Mouse (Mus musculus): ENCODE measurements at regions not wholly inside any gene's neighbourhood (a gene's known extent, or its start where the extent isn't known, plus 50 kb on each side); places are given as distances from the start of the nearest gene placed in this dataset.

DNA sequence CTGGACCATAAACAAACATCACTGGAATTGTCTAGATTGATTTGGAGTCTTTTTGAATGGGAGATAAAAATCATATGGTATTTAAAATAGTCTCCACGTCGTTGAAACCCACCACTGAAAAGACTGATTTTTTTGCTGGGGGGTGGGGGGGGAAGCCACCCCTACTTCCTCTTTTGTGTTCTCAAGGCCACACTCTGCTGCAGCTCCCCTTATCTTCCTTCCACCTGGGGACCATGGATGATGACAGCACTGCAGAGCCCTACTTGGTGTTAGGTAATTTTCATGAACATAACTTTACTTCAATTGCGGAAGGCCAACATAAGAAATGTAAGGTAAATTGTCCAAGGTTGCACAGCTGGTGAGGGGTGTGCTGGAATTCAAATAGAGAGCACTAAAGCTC is 232.4 kb upstream of the Vrk2 start:
- no peaks in the 10 kb centered on the region for H3K36me3 ChIP-seq (ENCODE audit: control insufficient read depth, insufficient read depth)
- no peak overlapping the region for H3K9ac ChIP-seq (replicated peaks; ENCODE audit: low read depth, low read length)
- 0 out of 2 replicates have a peak, but pooled peaks cover 2% of the 10 kb centered on the region for H3K9me3 ChIP-seq (ENCODE audit: control insufficient read depth, low read length)
- no peak overlapping the region for H3K4me3 ChIP-seq (replicated peaks; ENCODE audit: low read length)
- H3K27ac ChIP-seq (ENCODE audit: low read length) = no peak overlapping the region
- no peak overlapping the region for H3K4me2 ChIP-seq (ENCODE audit: low read length)
- 90% methylated on average over 3 of the region's 3 CpGs for WGBS
- H3K27me3 ChIP-seq (replicated peaks; ENCODE audit: control insufficient read depth, insufficient read depth, low read length) = no peaks in the 10 kb centered on the region
- ATAC-seq = no peak
- H3K4me1 ChIP-seq (replicated peaks; ENCODE audit: control insufficient read depth, insufficient read depth, low read length) = peaks cover 6% of the 10 kb centered on the region

GRCm38 (mm10) chr11:26824080-26824727 is 230.4 kb upstream of the Vrk2 start:
- WGBS = 53% methylated on average over 8 of the region's 8 CpGs
- no peak overlapping the region for H3K4me2 ChIP-seq (ENCODE audit: low read length)
- peaks cover 6% of the 10 kb centered on the region for H3K4me1 ChIP-seq (replicated peaks; ENCODE audit: control insufficient read depth, insufficient read depth, low read length)
- 0 out of 2 replicates have a peak, but pooled peaks cover 2% of the 10 kb centered on the region for H3K9me3 ChIP-seq (ENCODE audit: control insufficient read depth, low read length)
- H3K27ac ChIP-seq (ENCODE audit: low read length) = no peak overlapping the region
- H3K4me3 ChIP-seq (replicated peaks; ENCODE audit: low read length) = no peak overlapping the region
- no peaks in the 10 kb centered on the region for H3K27me3 ChIP-seq (replicated peaks; ENCODE audit: control insufficient read depth, insufficient read depth, low read length)
- no peaks in the 10 kb centered on the region for H3K36me3 ChIP-seq (ENCODE audit: control insufficient read depth, insufficient read depth)
- H3K9ac ChIP-seq (replicated peaks; ENCODE audit: low read depth, low read length) = no peak overlapping the region
- peak; percentile 36; the same call in 1 of the 2 replicates for ATAC-seq

- no peaks in the 10 kb centered on the region for H3K27me3 ChIP-seq (replicated peaks; ENCODE audit: control insufficient read depth, insufficient read depth, low read length)
- ATAC-seq = no peak
Measured at GRCm38 (mm10) chr11:26821091-26821490, 227.3 kb upstream of the Vrk2 start.

GRCm38 (mm10) chr11:26817316-26817715 is 223.5 kb upstream of the Vrk2 start:
- ATAC-seq = no peak
- Histone ChIP-seq H3K4me3 (replicated peaks; ENCODE audit: low read length) (no peak overlapping the region), H3K9ac (replicated peaks; ENCODE audit: low read depth, low read length) (no peak overlapping the region), H3K4me2 (ENCODE audit: low read length) (no peak overlapping the region), H3K27ac (ENCODE audit: low read length) (no peak overlapping the region), H3K27me3 (replicated peaks; ENCODE audit: control insufficient read depth, insufficient read depth, low read length) (no peaks in the 10 kb centered on the region), H3K4me1 (replicated peaks; ENCODE audit: control insufficient read depth, insufficient read depth, low read length) (0 out of 2 replicates have a peak, but pooled peaks cover 3% of the 10 kb centered on the region), H3K36me3 (ENCODE audit: control insufficient read depth, insufficient read depth) (no peaks in the 10 kb centered on the region), H3K9me3 (ENCODE audit: control insufficient read depth, low read length) (no peaks in the 10 kb centered on the region)

More at GRCm38 (mm10) chr11:26821091-26821490, 227.3 kb upstream of the Vrk2 start:
- WGBS = 58% methylated on average over 1 of the region's 1 CpGs
- no peaks in the 10 kb centered on the region for H3K36me3 ChIP-seq (ENCODE audit: control insufficient read depth, insufficient read depth)
- H3K4me2 ChIP-seq (ENCODE audit: low read length) = no peak overlapping the region
- H3K9ac ChIP-seq (replicated peaks; ENCODE audit: low read depth, low read length) = no peak overlapping the region
- H3K9me3 ChIP-seq (ENCODE audit: control insufficient read depth, low read length) = 0 out of 2 replicates have a peak, but pooled peaks cover 2% of the 10 kb centered on the region
- H3K4me1 ChIP-seq (replicated peaks; ENCODE audit: control insufficient read depth, insufficient read depth, low read length) = peaks cover 9% of the 10 kb centered on the region
- H3K4me3 ChIP-seq (replicated peaks; ENCODE audit: low read length) = no peak overlapping the region
- H3K27ac ChIP-seq (ENCODE audit: low read length) = no peak overlapping the region

- ATAC-seq = peak; percentile 62; the same call in 1 of the 2 replicates
- Histone ChIP-seq H3K4me2 (ENCODE audit: low read length) (no peak overlapping the region), H3K27ac (ENCODE audit: low read length) (peak overlapping the region; percentile 26; the same call in 1 of the 2 replicates), H3K4me1 (replicated peaks; ENCODE audit: control insufficient read depth, insufficient read depth, low read length) (0 out of 2 replicates have a peak, but pooled peaks cover 3% of the 10 kb centered on the region), H3K9ac (replicated peaks; ENCODE audit: low read depth, low read length) (no peak overlapping the region), H3K27me3 (replicated peaks; ENCODE audit: control insufficient read depth, insufficient read depth, low read length) (no peaks in the 10 kb centered on the region), H3K4me3 (replicated peaks; ENCODE audit: low read length) (no peak overlapping the region), H3K36me3 (ENCODE audit: control insufficient read depth, insufficient read depth) (no peaks in the 10 kb centered on the region), H3K9me3 (ENCODE audit: control insufficient read depth, low read length) (no peaks in the 10 kb centered on the region)
- 55% methylated on average over 8 of the region's 8 CpGs for WGBS
Measured at GRCm38 (mm10) chr11:26815104-26815503, 221.3 kb upstream of the Vrk2 start.

GRCm38 (mm10) chr11:26814601-26815000 is 220.8 kb upstream of the Vrk2 start:
- H3K36me3 ChIP-seq (ENCODE audit: control insufficient read depth, insufficient read depth) = no peaks in the 10 kb centered on the region
- no peaks in the 10 kb centered on the region for H3K27me3 ChIP-seq (replicated peaks; ENCODE audit: control insufficient read depth, insufficient read depth, low read length)
- WGBS = 81% methylated on average over 3 of the region's 3 CpGs
- no peak overlapping the region for H3K27ac ChIP-seq (ENCODE audit: low read length)
- H3K4me1 ChIP-seq (replicated peaks; ENCODE audit: control insufficient read depth, insufficient read depth, low read length) = 0 out of 2 replicates have a peak, but pooled peaks cover 3% of the 10 kb centered on the region
- H3K9ac ChIP-seq (replicated peaks; ENCODE audit: low read depth, low read length) = no peak overlapping the region
- no peak overlapping the region for H3K4me3 ChIP-seq (replicated peaks; ENCODE audit: low read length)
- no peaks in the 10 kb centered on the region for H3K9me3 ChIP-seq (ENCODE audit: control insufficient read depth, low read length)
- ATAC-seq = no peak
- H3K4me2 ChIP-seq (ENCODE audit: low read length) = no peak overlapping the region

DNA sequence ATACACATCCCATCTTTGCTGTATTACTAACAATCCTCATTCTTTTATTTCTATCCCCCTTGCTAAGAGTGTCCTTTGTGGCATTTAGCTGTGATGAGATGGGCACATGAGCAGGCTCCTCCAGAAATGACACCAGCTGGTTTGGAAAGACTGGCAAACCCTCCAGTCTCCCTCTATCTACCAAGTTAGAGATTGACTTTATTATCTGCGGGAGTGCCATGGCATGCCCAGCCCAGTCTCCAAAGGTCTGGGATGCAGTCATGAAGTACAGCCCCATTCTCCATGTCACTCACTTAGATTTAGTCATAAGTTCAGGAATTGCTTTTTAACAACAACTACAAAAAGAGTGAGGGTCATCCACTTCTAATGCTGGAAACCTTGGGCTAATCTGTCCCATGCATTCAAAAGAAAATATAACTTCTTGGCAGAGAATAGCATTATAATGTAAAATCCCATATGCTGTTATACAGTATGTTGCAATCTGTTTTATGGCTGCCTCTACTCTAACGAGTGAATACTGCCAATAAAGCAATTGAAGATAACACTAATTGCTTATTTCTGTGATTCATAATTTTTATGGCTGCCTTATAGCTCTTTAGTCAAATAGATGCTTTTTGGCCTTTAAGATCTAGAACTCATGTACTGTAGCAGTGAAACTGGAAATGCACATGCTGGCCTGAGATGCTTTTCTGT is 208.6 kb upstream of the Vrk2 start:
- peak; percentile 73 for ATAC-seq
- WGBS = 65% methylated on average over 2 of the region's 2 CpGs
- H3K4me1 ChIP-seq (replicated peaks; ENCODE audit: control insufficient read depth, insufficient read depth, low read length) = peaks cover 15% of the 10 kb centered on the region
- H3K36me3 ChIP-seq (ENCODE audit: control insufficient read depth, insufficient read depth) = no peaks in the 10 kb centered on the region
- H3K9ac ChIP-seq (replicated peaks; ENCODE audit: low read depth, low read length) = no peak overlapping the region
- no peaks in the 10 kb centered on the region for H3K9me3 ChIP-seq (ENCODE audit: control insufficient read depth, low read length)
- no peak overlapping the region for H3K4me3 ChIP-seq (replicated peaks; ENCODE audit: low read length)
- H3K4me2 ChIP-seq (ENCODE audit: low read length) = no peak overlapping the region
- H3K27ac ChIP-seq (ENCODE audit: low read length) = peak overlapping the region; percentile 69
- H3K27me3 ChIP-seq (replicated peaks; ENCODE audit: control insufficient read depth, insufficient read depth, low read length) = no peaks in the 10 kb centered on the region

DNA sequence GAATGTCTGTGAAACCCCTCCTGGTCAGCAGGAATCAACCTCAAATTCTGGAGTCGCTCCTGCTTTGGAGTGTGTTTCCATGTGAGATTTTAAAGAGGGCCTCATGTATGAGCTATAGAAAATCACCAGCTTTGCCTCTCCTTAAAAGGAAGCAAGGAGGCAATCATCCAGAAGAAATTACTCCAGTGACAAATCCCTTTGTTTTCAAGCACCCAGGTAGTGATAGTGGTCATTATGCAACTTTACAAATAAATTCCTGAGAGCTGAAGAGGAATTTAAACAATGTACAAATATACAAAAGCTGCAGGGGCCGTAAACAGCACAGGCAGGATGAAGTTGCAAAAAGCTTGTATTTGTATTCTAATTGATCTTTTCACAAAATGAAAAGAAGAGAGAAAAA is 206.5 kb upstream of the Vrk2 start:
- ATAC-seq = no peak
- WGBS = 23% methylated on average over 2 of the region's 2 CpGs
- Histone ChIP-seq H3K9me3 (ENCODE audit: control insufficient read depth, low read length) (no peaks in the 10 kb centered on the region), H3K36me3 (ENCODE audit: control insufficient read depth, insufficient read depth) (no peaks in the 10 kb centered on the region), H3K4me3 (replicated peaks; ENCODE audit: low read length) (no peak overlapping the region), H3K27ac (ENCODE audit: low read length) (no peak overlapping the region), H3K27me3 (replicated peaks; ENCODE audit: control insufficient read depth, insufficient read depth, low read length) (no peaks in the 10 kb centered on the region), H3K4me2 (ENCODE audit: low read length) (no peak overlapping the region), H3K4me1 (replicated peaks; ENCODE audit: control insufficient read depth, insufficient read depth, low read length) (peaks cover 6% of the 10 kb centered on the region; the same call in 1 of the 2 replicates), H3K9ac (replicated peaks; ENCODE audit: low read depth, low read length) (no peak overlapping the region)

DNA sequence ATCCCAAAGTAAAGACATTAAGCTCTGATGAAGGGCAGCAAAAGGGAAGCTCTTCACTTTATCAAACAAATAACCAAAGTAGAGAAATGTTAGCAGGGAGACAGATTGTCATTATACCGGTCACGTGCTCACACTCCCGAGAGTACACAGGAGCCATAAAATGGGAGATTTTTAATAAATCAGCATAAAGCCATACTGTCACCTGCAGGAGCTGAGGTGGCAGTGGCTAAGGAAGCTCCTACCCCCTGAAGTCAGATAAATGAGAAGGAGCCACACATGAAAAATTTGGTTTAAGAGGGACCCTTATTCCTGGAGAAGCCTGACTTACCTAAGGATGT is 200.8 kb upstream of the Vrk2 start:
- Histone ChIP-seq H3K4me2 (ENCODE audit: low read length) (no peak overlapping the region), H3K27ac (ENCODE audit: low read length) (no peak overlapping the region), H3K36me3 (ENCODE audit: control insufficient read depth, insufficient read depth) (no peaks in the 10 kb centered on the region), H3K9me3 (ENCODE audit: control insufficient read depth, low read length) (no peaks in the 10 kb centered on the region), H3K4me3 (replicated peaks; ENCODE audit: low read length) (no peak overlapping the region), H3K27me3 (replicated peaks; ENCODE audit: control insufficient read depth, insufficient read depth, low read length) (no peaks in the 10 kb centered on the region), H3K4me1 (replicated peaks; ENCODE audit: control insufficient read depth, insufficient read depth, low read length) (no peaks in the 10 kb centered on the region), H3K9ac (replicated peaks; ENCODE audit: low read depth, low read length) (no peak overlapping the region)
- WGBS = 62% methylated on average over 3 of the region's 3 CpGs
- no peak for ATAC-seq
